Mouse (Mus musculus) kidney, postnatal 0 days (tissue): ENCODE measurements around the gene Uvrag. TPM values are rescaled to one million over a fixed set of nuclear protein-coding genes. Genes with fewer than 3 reads are reported as not detected.
A peak's percentile ranks its signal among the peaks of the same experiment; 100 is the strongest.

Experiments
- ATAC-seq: fragments of 200-750 bp; cut with Nextera tagmentation; replicated peaks from 2 replicates; pipeline ENCODE4 v1.8.0; 2017; ENCODE audit warnings: low read depth, moderate number of reproducible peaks, moderate TSS enrichment, moderate library complexity; ENCODE audit not compliant: low FRiP score
- DNase-seq: peaks from one replicate; pipeline ENCODE4 v3.0.0-alpha.2; 2016; ENCODE audit warnings: low spot score
- H3K27ac ChIP-seq: fragments of 300-500 bp; sonication (generic); 2 replicates; pipeline ENCODE4 v1.5.1; 2014; ENCODE audit warnings: mild to moderate bottlenecking
- H3K27me3 ChIP-seq: fragments of 300-500 bp; sonication (generic); 2 replicates; pipeline ENCODE4 v1.6.1; 2014; ENCODE audit warnings: low read length, mixed read lengths; ENCODE audit not compliant: insufficient read depth
- H3K36me3 ChIP-seq: fragments of 300-500 bp; sonication (generic); 2 replicates; pipeline ENCODE4 v1.6.1; 2014; ENCODE audit warnings: low read length, mixed read lengths; ENCODE audit not compliant: insufficient read depth
- H3K4me1 ChIP-seq: fragments of 300-500 bp; sonication (generic); replicated peaks from 2 replicates; pipeline ENCODE4 v1.6.1; 2014; ENCODE audit warnings: antibody characterized with exemption, low read length, mixed read lengths; ENCODE audit not compliant: insufficient read depth
- H3K4me2 ChIP-seq: fragments of 300-500 bp; sonication (generic); 2 replicates; pipeline ENCODE4 v1.6.1; 2014; ENCODE audit warnings: mild to moderate bottlenecking, low read length, moderate library complexity, mixed read lengths
- H3K4me3 ChIP-seq: fragments of 300-500 bp; sonication (generic); replicated peaks from 2 replicates; pipeline ENCODE4 v1.5.1; 2014; ENCODE audit warnings: low read depth, low read length
- H3K9ac ChIP-seq: fragments of 300-500 bp; sonication (generic); 2 replicates; pipeline ENCODE4 v1.6.1; 2014; ENCODE audit warnings: low read depth, low read length
- H3K9me3 ChIP-seq: fragments of 300-500 bp; sonication (generic); replicated peaks from 2 replicates; pipeline ENCODE4 v1.6.1; 2016; ENCODE audit warnings: low read length, inconsistent platforms, mixed read lengths
- CTCF ChIP-seq: IDR thresholded peaks from 2 replicates; pipeline ENCODE4 v1.5.1; 2016; ENCODE audit warnings: antibody characterized with exemption, low read depth, mild to moderate bottlenecking, moderate library complexity
- WGBS: fragments of 180-500 bp; shearing (Covaris S2); extraction: QIAGEN DNeasy Blood & Tissue Kit; methylation state at CpG from one replicate; pipeline ENCODE4 v1.1.7; 2014; 5-methylcytosine and 5-hydroxymethylcytosine counted together
- polyA plus RNA-seq: library from polyadenylated mRNA; unstranded; fragments of >200 nt; fragmentation: Nextera tagmentation; extraction: Ambion mirVana; gene quantifications from 2 replicates; pipeline ENCODE4 v1.2.1, GENCODE M21; 2015

The Uvrag gene
- polyA plus RNA-seq, 1 experiment from 2014 or later = 19.0 TPM

GRCm38 (mm10) chr7:99091915-99092645 lies 48.9 kb downstream of the Uvrag start:
- no peak for TF ChIP-seq CTCF
- DNase-seq (peak; percentile 27), ATAC-seq (0 out of 2 replicates have a peak, but pooled peaks have one; percentile 40)
- H3K4me1 ChIP-seq = 0 out of 2 replicates have a peak, but pooled peaks cover 3% of the 10 kb centered on the region
- no peak overlapping the region for H3K4me3 ChIP-seq
- H3K27ac ChIP-seq = no peak overlapping the region
- no peak overlapping the region for H3K4me2 ChIP-seq
- peaks cover 7% of the 10 kb centered on the region; the same call in 1 of the 2 replicates for H3K36me3 ChIP-seq
- no peak overlapping the region for H3K9ac ChIP-seq
- no peaks in the 10 kb centered on the region for H3K27me3 ChIP-seq
- H3K9me3 ChIP-seq = no peaks in the 10 kb centered on the region
- whole genome bisulfite sequencing = 57% methylated on average over 17 of the region's 17 CpGs

DNA sequence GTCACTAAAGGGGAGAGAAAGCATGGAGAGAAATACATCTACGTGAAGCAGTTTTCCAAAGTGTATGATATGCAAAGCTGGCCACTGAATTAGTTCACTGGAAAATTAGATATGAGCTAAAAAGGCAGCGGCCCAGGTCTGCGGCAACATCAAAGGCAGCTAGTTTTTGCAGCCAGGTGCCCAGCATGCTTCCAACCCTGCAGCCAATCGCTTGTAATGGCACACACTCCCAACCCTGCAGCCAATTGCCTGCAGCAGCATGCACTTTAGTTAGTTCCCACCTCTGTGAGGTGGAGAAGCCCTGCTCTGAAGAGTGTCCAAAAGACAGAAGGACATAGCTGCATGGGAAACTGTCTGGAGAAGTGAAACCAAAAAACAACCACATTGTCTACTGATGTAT lies 51.2 kb downstream of the Uvrag start:
- 0 out of 2 replicates have a peak, but pooled peaks cover 3% of the 10 kb centered on the region for H3K4me1 ChIP-seq
- no peak for TF ChIP-seq CTCF
- no peaks in the 10 kb centered on the region for H3K27me3 ChIP-seq
- H3K4me3 ChIP-seq = no peak overlapping the region
- no peak overlapping the region for H3K9ac ChIP-seq
- peaks cover 5% of the 10 kb centered on the region; the same call in 1 of the 2 replicates for H3K36me3 ChIP-seq
- H3K27ac ChIP-seq = no peak overlapping the region
- H3K4me2 ChIP-seq = no peak overlapping the region
- DNase-seq (no peak), ATAC-seq (no peak)
- H3K9me3 ChIP-seq = no peaks in the 10 kb centered on the region
- 82% methylated on average over 4 of the region's 4 CpGs for WGBS

DNA sequence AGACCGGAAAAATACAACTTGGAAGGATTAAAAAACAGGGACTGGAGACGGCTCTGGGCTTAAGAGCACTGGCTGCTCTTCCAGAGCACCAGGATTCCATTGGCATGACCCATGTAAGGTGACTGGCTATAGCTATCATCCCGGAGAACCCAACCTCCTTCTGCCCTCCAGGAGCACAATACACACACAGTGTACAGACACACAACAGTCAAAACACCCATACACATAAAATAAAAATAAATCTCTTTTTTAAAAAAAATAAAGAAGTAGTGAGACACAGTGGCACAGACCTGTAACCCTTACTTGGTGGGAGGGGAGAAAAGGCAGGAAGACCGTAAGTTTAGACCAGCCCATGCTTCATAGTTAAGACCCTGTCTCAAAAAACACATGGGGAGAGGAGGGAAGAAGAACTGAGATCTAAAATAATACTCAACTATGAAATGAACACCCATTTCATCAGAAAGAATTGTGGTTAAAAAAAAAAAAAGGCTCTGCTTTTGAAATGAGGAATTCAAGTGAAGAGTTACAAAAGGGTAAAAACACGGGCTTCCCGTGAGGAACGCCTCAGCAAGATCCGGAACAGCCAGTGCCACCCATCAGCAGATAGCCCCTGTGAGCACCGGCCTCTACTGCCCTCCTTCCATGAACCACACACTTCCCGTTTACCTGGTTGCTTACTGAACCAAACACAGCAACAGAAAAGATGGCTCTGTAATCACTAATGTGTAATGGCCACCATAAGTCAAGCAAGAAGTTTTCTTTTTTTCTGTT lies 52.2 kb downstream of the Uvrag start:
- Histone ChIP-seq H3K27me3 (no peaks in the 10 kb centered on the region), H3K27ac (no peak overlapping the region), H3K36me3 (peaks cover 5% of the 10 kb centered on the region; the same call in 1 of the 2 replicates), H3K4me1 (0 out of 2 replicates have a peak, but pooled peaks cover 3% of the 10 kb centered on the region), H3K9ac (no peak overlapping the region), H3K4me2 (no peak overlapping the region), H3K9me3 (no peaks in the 10 kb centered on the region), H3K4me3 (no peak overlapping the region)
- DNase-seq (no peak), ATAC-seq (no peak)
- 89% methylated on average over 10 of the region's 10 CpGs for WGBS
- TF ChIP-seq CTCF = no peak

GRCm38 (mm10) chr7:99087581-99087980 lies 53.4 kb downstream of the Uvrag start:
- Histone ChIP-seq H3K9me3 (no peaks in the 10 kb centered on the region), H3K9ac (no peak overlapping the region), H3K27ac (no peak overlapping the region), H3K4me1 (0 out of 2 replicates have a peak, but pooled peaks cover 3% of the 10 kb centered on the region), H3K27me3 (no peaks in the 10 kb centered on the region), H3K4me2 (no peak overlapping the region), H3K36me3 (peaks cover 5% of the 10 kb centered on the region; the same call in 1 of the 2 replicates), H3K4me3 (no peak overlapping the region)
- no peak for ATAC-seq
- WGBS = 62% methylated on average over 7 of the region's 7 CpGs
- no peak for DNase-seq
- no peak for TF ChIP-seq CTCF

DNA sequence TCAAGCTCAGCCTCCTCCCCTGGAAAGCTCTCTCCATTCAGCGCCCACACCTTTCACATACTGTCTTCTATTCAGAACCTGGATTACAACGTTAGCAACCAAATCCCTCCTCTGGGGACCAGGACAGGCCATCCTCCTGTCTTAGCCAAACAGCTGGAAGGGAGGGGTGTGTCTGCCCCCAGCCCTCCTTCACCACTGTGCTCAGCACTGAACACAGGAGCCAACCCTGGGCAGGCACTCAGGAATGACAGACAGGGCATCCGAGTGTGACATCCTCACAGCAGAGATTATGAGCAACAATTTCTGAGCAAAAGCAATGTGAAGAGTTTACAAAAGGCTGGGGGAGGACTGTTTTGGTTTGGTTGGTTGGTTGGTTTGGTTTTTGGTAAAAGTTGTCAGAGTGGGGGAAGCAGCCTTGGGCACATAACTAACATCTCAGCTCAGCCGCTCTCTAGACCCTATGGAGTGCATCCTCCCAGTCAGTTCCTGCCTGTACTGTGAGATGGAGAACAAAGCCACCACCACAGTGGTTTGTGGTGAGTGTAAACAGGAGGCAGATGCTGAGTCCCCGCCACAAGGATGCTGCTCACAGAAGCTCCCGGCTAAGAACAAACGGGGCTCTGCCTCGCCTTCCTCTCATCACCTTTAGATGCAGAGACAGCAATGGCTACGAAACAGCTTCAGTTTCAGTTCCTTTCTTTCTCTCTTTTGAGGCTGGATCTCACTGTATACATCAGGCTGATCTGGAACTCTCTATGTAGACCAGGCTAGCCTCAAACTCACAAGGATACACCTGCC lies 54.1 kb downstream of the Uvrag start:
- WGBS = 73% methylated on average over 9 of the region's 9 CpGs
- no peak overlapping the region for H3K9ac ChIP-seq
- no peaks in the 10 kb centered on the region for H3K27me3 ChIP-seq
- ATAC-seq (no peak), DNase-seq (no peak)
- H3K4me2 ChIP-seq = no peak overlapping the region
- H3K27ac ChIP-seq = no peak overlapping the region
- H3K4me1 ChIP-seq = no peaks in the 10 kb centered on the region
- TF ChIP-seq CTCF = no peak
- peaks cover 8% of the 10 kb centered on the region; the same call in 1 of the 2 replicates for H3K36me3 ChIP-seq
- no peak overlapping the region for H3K4me3 ChIP-seq
- H3K9me3 ChIP-seq = no peaks in the 10 kb centered on the region

GRCm38 (mm10) chr7:99085249-99085648 lies 55.7 kb downstream of the Uvrag start:
- DNase-seq (no peak), ATAC-seq (no peak)
- H3K4me2 ChIP-seq = no peak overlapping the region
- H3K9ac ChIP-seq = no peak overlapping the region
- H3K27me3 ChIP-seq = no peaks in the 10 kb centered on the region
- H3K9me3 ChIP-seq = no peaks in the 10 kb centered on the region
- H3K36me3 ChIP-seq = peaks cover 9% of the 10 kb centered on the region; the same call in 1 of the 2 replicates
- no peak for TF ChIP-seq CTCF
- H3K27ac ChIP-seq = no peak overlapping the region
- no peaks in the 10 kb centered on the region for H3K4me1 ChIP-seq
- 79% methylated on average over 3 of the region's 3 CpGs for WGBS
- H3K4me3 ChIP-seq = no peak overlapping the region
